Comparison of ENCODE assay signal across 13 mouse cellular contexts in genomic region chr7:25153841-25154240, GRCm38 (mm10). TPM values are rescaled to one million over a fixed set of nuclear protein-coding genes. Genes with fewer than 3 reads are reported as not detected.
DNase-seq lines count a peak whose midpoint lies in the region; ATAC-seq lines count a peak whose summit lies in the region.
"Had no signal": no experiment of that assay in that cellular context is flagged by ENCODE, and none has a peak within 500 bp of the region (broad histone marks: within the 10 kb centered on the region; RNA-seq: fewer than 3 reads in every experiment).

No protein-coding gene starts in this region.

- ATAC-seq in neural tube, embryonic 11.5 days (ENCODE audit: insufficient read depth, low FRiP score, low TSS enrichment), result no peak
- no peak for ATAC-seq in hindbrain, embryonic 12.5 days (ENCODE audit: low FRiP score)
- ATAC-seq in midbrain, embryonic 11.5 days (ENCODE audit: low FRiP score), result no peak
- no peak for ATAC-seq in CD4-positive, CD25-positive, alpha-beta regulatory T cell, adult 4 months

- H3K9ac ChIP-seq in neural tube, embryonic 11.5 days (ENCODE audit: low read length), result peak overlapping the region; percentile 61
- H3K9ac ChIP-seq in hindbrain, embryonic 12.5 days, result peak overlapping the region; percentile 50
- peak overlapping the region; percentile 53 for H3K9ac ChIP-seq in midbrain, embryonic 11.5 days (ENCODE audit: low read length)

- peak overlapping the region; percentile 30 for H3K4me3 ChIP-seq in neural tube, embryonic 11.5 days (ENCODE audit: low read depth, low read length)
- peak overlapping the region; percentile 20 for H3K4me3 ChIP-seq in hindbrain, embryonic 12.5 days
- peak overlapping the region; percentile 30 for H3K4me3 ChIP-seq in midbrain, embryonic 11.5 days (ENCODE audit: low read depth, low read length)

- no peaks in the 10 kb centered on the region for H3K36me3 ChIP-seq in neural tube, embryonic 11.5 days (ENCODE audit: control insufficient read depth, insufficient read depth, low read length)
- no peaks in the 10 kb centered on the region for H3K36me3 ChIP-seq in hindbrain, embryonic 12.5 days
- no peaks in the 10 kb centered on the region for H3K36me3 ChIP-seq in midbrain, embryonic 11.5 days (ENCODE audit: control insufficient read depth, insufficient read depth, low read length)

- H3K27ac ChIP-seq in neural tube, embryonic 11.5 days (ENCODE audit: low read depth, low read length), result peak overlapping the region; percentile 93
- peak overlapping the region; percentile 86 for H3K27ac ChIP-seq in hindbrain, embryonic 12.5 days
- peak overlapping the region; percentile 96 for H3K27ac ChIP-seq in midbrain, embryonic 11.5 days (ENCODE audit: low read depth, low read length)

- peaks cover 63% of the 10 kb centered on the region for H3K4me1 ChIP-seq in neural tube, embryonic 11.5 days (ENCODE audit: control insufficient read depth, insufficient read depth, low read length)
- H3K4me1 ChIP-seq in hindbrain, embryonic 12.5 days, result peaks cover 71% of the 10 kb centered on the region
- peaks cover 66% of the 10 kb centered on the region for H3K4me1 ChIP-seq in midbrain, embryonic 11.5 days (ENCODE audit: control insufficient read depth, insufficient read depth, low read length)

- DNase-seq in neural tube, embryonic 11.5 days (ENCODE audit: low spot score), result no peak
- no peak for DNase-seq in neural tube, embryonic 10.5 days (ENCODE audit: extremely low spot score, low spot score)
- no peak for DNase-seq in midbrain, embryonic 11.5 days (ENCODE audit: low spot score, missing footprints)
- no peak for DNase-seq in gastrocnemius, adult 18-20 months (ENCODE audit: low spot score)
- DNase-seq in left cerebral cortex, postnatal 14 days (ENCODE audit: low spot score in 2 of 2), result no peak
- DNase-seq in kidney, adult 11 months, result no peak
- DNase-seq: B cell, adult 2 months; cerebellum, postnatal 25 days; kidney, postnatal 4 days; thymus, postnatal 14 days had no signal

- H3K9me3 ChIP-seq in neural tube, embryonic 11.5 days (ENCODE audit: control insufficient read depth, low read length), result no peaks in the 10 kb centered on the region
- H3K9me3 ChIP-seq in hindbrain, embryonic 12.5 days (replicated peaks), result no peaks in the 10 kb centered on the region
- no peaks in the 10 kb centered on the region for H3K9me3 ChIP-seq in midbrain, embryonic 11.5 days (ENCODE audit: control insufficient read depth, low read length)

- peak overlapping the region; percentile 32 for H3K4me2 ChIP-seq in neural tube, embryonic 11.5 days (ENCODE audit: low read depth)
- H3K4me2 ChIP-seq in hindbrain, embryonic 12.5 days (replicated peaks), result peak overlapping the region; percentile 43
- peak overlapping the region; percentile 39 for H3K4me2 ChIP-seq in midbrain, embryonic 11.5 days
- H3K4me2 ChIP-seq: heart, embryonic 11.5 days had no signal

- intact Hi-C loops in left cerebral cortex, postnatal 14 days (cut with DNase I), result no loop called here

- WGBS in neural tube, embryonic 11.5 days, result 48% methylated on average over 7 of the region's 7 CpGs
- WGBS in hindbrain, embryonic 12.5 days, result 55% methylated on average over 7 of the region's 7 CpGs
- WGBS in midbrain, embryonic 11.5 days, result 41% methylated on average over 7 of the region's 7 CpGs

- H3K27me3 ChIP-seq in neural tube, embryonic 11.5 days (ENCODE audit: control insufficient read depth, insufficient read depth, low read length), result no peaks in the 10 kb centered on the region
- peaks cover 18% of the 10 kb centered on the region for H3K27me3 ChIP-seq in hindbrain, embryonic 12.5 days
- H3K27me3 ChIP-seq in midbrain, embryonic 11.5 days (ENCODE audit: control insufficient read depth, insufficient read depth, low read length), result 0 out of 2 replicates have a peak, but pooled peaks cover 2% of the 10 kb centered on the region

RNA-seq across cellular contexts. Expression of gene Pou2f2, which starts 25.7 kb away (rescaled TPM):
- polyA plus RNA-seq in neural tube, embryonic 11.5 days (2014; fragmentation: Nextera tagmentation; extraction: Ambion mirVana), result 33.7 and 40.9 TPM in 2 replicates
- polyA plus RNA-seq in hindbrain, embryonic 12.5 days (2016; fragmentation: Nextera tagmentation; extraction: Ambion mirVana), result 38.6 and 40.3 TPM in 2 replicates
- 26.6 and 31.3 TPM in 2 replicates for polyA plus RNA-seq in midbrain, embryonic 11.5 days (2014; fragmentation: Nextera tagmentation; extraction: Ambion mirVana)
- total RNA-seq in gastrocnemius, adult 18-20 months (2021), result under 1 TPM; 0.07 to 0.09 TPM
- total RNA-seq in left cerebral cortex, postnatal 14 days (2021), result 10 to 100 TPM; 11.5 to 13.0 TPM
- 10 to 100 TPM; 25.9 to 29.4 TPM for polyA plus RNA-seq in CD4-positive, CD25-positive, alpha-beta regulatory T cell, adult 4 months (2017; shearing (Covaris generic))
